Mouse (Mus musculus) embryonic stem cell, embryonic (primary cell): ENCODE results near the gene 2610001J05Rik.
"Not testable (repeated sequence)": the region's sequence is repeated elsewhere in the genome, so short reads cannot be mapped to it uniquely, and the experiment has no call there.

Experiments
- CTCF ChIA-PET, 4 experiments: fragments of 300-600 bp in 2 of 4; fragments of 350-600 bp in 2 of 4; sonication (Branson Sonifier 250); formaldehyde crosslinking; loops; one replicate each; lab custom pipeline; 2022; ENCODE audit warnings: inconsistent platforms in 2 of 4; lab: Charles Lee
- POLR2A ChIA-PET, 4 experiments: fragments of 300-600 bp in 2 of 4; fragments of 350-600 bp in 2 of 4; sonication (Branson Sonifier 250); formaldehyde crosslinking; loops; one replicate each; lab custom pipeline; 2022; ENCODE audit warnings: antibody characterized with exemption in 4 of 4, inconsistent platforms in 1 of 4; lab: Charles Lee

The 2610001J05Rik gene

GRCm38 (mm10) chr6:13870919-13871624, at the start of gene 2610001J05Rik:
Gene 2610001J05Rik (minus strand): TSS chr6:13871518.
- ChIA-PET CTCF (no interaction called here), POLR2A (interaction anchor here in 3 of 4 experiments (0.9 to 1.5 kb wide), 5 partner anchors 10 to 193 kb away, joined by 3 to 6 read pairs (median 4); partner anchors contain the start of gene Bmt2 (in 1 of the 3))

- ChIA-PET CTCF (no interaction called here), POLR2A (no interaction called here)
Measured at GRCm38 (mm10) chr6:13909762-13910537, 38.6 kb upstream of the 2610001J05Rik start.

GRCm38 (mm10) chr6:13902941-13903627, 31.8 kb upstream of the 2610001J05Rik start:
- ChIA-PET CTCF (no interaction called here), POLR2A (no interaction called here)

- CTCF ChIA-PET: interaction anchor here in 1 of 4 experiments (0.5 kb wide), 1 partner anchor 52 kb away, joined by 3 read pairs; no protein-coding TSS in a partner anchor
- POLR2A ChIA-PET: no interaction called here
Measured at GRCm38 (mm10) chr6:13884877-13885592, 13.7 kb upstream of the 2610001J05Rik start.

GRCm38 (mm10) chr6:13882919-13883318, 11.6 kb upstream of the 2610001J05Rik start:
- ChIA-PET POLR2A (interaction anchor here in 1 of 4 experiments (0.7 kb wide), 1 partner anchor 469 kb away, joined by 4 read pairs; no protein-coding TSS in a partner anchor), CTCF (no interaction called here)

- ChIA-PET POLR2A (no interaction called here), CTCF (no interaction called here)
Measured at GRCm38 (mm10) chr6:13873959-13874358, 2.6 kb upstream of the 2610001J05Rik start.

- POLR2A ChIA-PET: interaction anchor here in 3 of 4 experiments (0.5 to 1.5 kb wide), 10 partner anchors 9 to 194 kb away, joined by 3 to 6 read pairs (median 4); partner anchors contain the start of gene Bmt2 (in 1 of the 3)
- CTCF ChIA-PET: no interaction called here
Measured at GRCm38 (mm10) chr6:13872076-13872475, 758 bp upstream of the 2610001J05Rik start.

- ChIA-PET CTCF (no interaction called here), POLR2A (interaction anchor here in 3 of 4 experiments (0.6 to 1.5 kb wide), 8 partner anchors 10 to 193 kb away, joined by 3 to 6 read pairs (median 4); partner anchors contain the start of gene Bmt2 (in 1 of the 3))
Measured at GRCm38 (mm10) chr6:13871625-13871958, 274 bp upstream of the 2610001J05Rik start.

- POLR2A ChIA-PET: interaction anchor here in 3 of 4 experiments (0.8 to 0.9 kb wide), 3 partner anchors 16 to 192 kb away, joined by 3 read pairs; partner anchors contain the start of gene Bmt2 (in 1 of the 3)
- CTCF ChIA-PET: no interaction called here
Measured at GRCm38 (mm10) chr6:13870289-13870741, 1.0 kb downstream of the 2610001J05Rik start.

- CTCF ChIA-PET: no interaction called here
- POLR2A ChIA-PET: no interaction called here
Measured at GRCm38 (mm10) chr6:13860596-13860995, 10.7 kb downstream of the 2610001J05Rik start.

GRCm38 (mm10) chr6:13859877-13860585, 11.3 kb downstream of the 2610001J05Rik start:
- POLR2A ChIA-PET: interaction anchor here in 1 of 4 experiments (1.0 kb wide), 1 partner anchor 12 kb away, joined by 4 read pairs; the partner anchor contains the start of gene 2610001J05Rik
- CTCF ChIA-PET: no interaction called here

- POLR2A ChIA-PET: interaction anchor here in 3 of 4 experiments (1.0 to 1.4 kb wide), 3 partner anchors 15 to 18 kb away, joined by 3 read pairs; partner anchors contain the start of gene 2610001J05Rik (in 1 of the 3)
Measured at GRCm38 (mm10) chr6:13854230-13854629, 17.1 kb downstream of the 2610001J05Rik start.

GRCm38 (mm10) chr6:13853244-13853643, 18.1 kb downstream of the 2610001J05Rik start:
- CTCF ChIA-PET: no interaction called here
- POLR2A ChIA-PET: interaction anchor here in 1 of 4 experiments (0.8 kb wide), 2 partner anchors 15 to 19 kb away, joined by 3 read pairs; no protein-coding TSS in a partner anchor

More at GRCm38 (mm10) chr6:13854230-13854629, 17.1 kb downstream of the 2610001J05Rik start:
- CTCF ChIA-PET: no interaction called here

- CTCF ChIA-PET: not testable (repeated sequence)
- POLR2A ChIA-PET: interaction anchor here in 1 of 4 experiments (0.6 kb wide), 1 partner anchor 679 kb away, joined by 3 read pairs; no protein-coding TSS in a partner anchor
Measured at GRCm38 (mm10) chr6:13846031-13846430, 25.3 kb downstream of the 2610001J05Rik start.

GRCm38 (mm10) chr6:13839345-13840054, 31.8 kb downstream of the 2610001J05Rik start, which contains the start of gene Gpr85:
Gene Gpr85 (minus strand): TSS chr6:13839942.
- POLR2A ChIA-PET: interaction anchor here in 2 of 4 experiments (0.6 to 1.4 kb wide), 3 partner anchors 13 to 253 kb away, joined by 3 to 5 read pairs (median 3); no protein-coding TSS in a partner anchor
- CTCF ChIA-PET: no interaction called here

GRCm38 (mm10) chr6:13838677-13839344, 32.5 kb downstream of the 2610001J05Rik start:
- POLR2A ChIA-PET: interaction anchor here (0.6 to 1.4 kb wide), 4 partner anchors 14 to 1560 kb away, joined by 3 read pairs; no protein-coding TSS in a partner anchor

More at GRCm38 (mm10) chr6:13838677-13839344, 32.5 kb downstream of the 2610001J05Rik start:
- CTCF ChIA-PET: interaction anchor here in 1 of 4 experiments (0.7 kb wide), 1 partner anchor 1330 kb away, joined by 11 read pairs; no protein-coding TSS in a partner anchor
